Mouse (Mus musculus): ENCODE measurements around the gene Clasrp.

Gene Clasrp

GRCm38 (mm10) chr7:19563884-19564283 is 40.4 kb downstream of the Clasrp start:
- no peak for DNase-seq (ENCODE audit: low read depth)

- no peak for DNase-seq (ENCODE audit: low read depth)
Measured at GRCm38 (mm10) chr7:19562643-19563410, 41.5 kb downstream of the Clasrp start, which contains the start of gene Ppp1r37. Gene Ppp1r37 (minus strand): TSS chr7:19563076.

- peak; percentile 69 for DNase-seq (ENCODE audit: low read depth)
Measured at GRCm38 (mm10) chr7:19561765-19562642, 42.3 kb downstream of the Clasrp start.

- no peak for DNase-seq (ENCODE audit: low read depth)
Measured at GRCm38 (mm10) chr7:19561431-19561764, 42.9 kb downstream of the Clasrp start.

GRCm38 (mm10) chr7:19560491-19561260 is 43.6 kb downstream of the Clasrp start:
- no peak for DNase-seq (ENCODE audit: low read depth)

- DNase-seq (ENCODE audit: low read depth): no peak
Measured at GRCm38 (mm10) chr7:19558965-19559364, 45.3 kb downstream of the Clasrp start.

GRCm38 (mm10) chr7:19557982-19558900 is 46.0 kb downstream of the Clasrp start:
- DNase-seq (ENCODE audit: low read depth): no peak

GRCm38 (mm10) chr7:19557086-19557485 is 47.2 kb downstream of the Clasrp start:
- DNase-seq (ENCODE audit: low read depth): no peak

DNA sequence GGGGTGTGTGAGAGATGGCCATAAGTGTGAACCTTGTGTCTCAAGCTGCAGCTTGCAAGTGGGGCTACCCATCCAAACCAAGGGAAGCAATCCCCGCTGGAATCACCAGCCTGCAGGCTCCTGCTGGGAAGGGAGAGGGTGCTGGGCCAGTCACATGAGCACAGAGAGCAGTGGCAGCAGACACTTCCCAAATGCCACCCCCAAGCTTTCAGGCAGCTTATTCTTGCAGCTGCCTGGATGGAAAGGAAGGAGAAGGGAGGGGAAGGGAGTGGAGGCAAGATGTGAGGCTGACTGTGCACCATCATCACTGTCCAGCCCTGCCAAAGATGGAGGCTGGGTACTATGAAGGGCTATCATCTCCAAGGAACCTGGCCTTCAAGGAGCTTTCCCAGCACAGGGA is 50.1 kb downstream of the Clasrp start:
- no peak for DNase-seq (ENCODE audit: low read depth)

DNA sequence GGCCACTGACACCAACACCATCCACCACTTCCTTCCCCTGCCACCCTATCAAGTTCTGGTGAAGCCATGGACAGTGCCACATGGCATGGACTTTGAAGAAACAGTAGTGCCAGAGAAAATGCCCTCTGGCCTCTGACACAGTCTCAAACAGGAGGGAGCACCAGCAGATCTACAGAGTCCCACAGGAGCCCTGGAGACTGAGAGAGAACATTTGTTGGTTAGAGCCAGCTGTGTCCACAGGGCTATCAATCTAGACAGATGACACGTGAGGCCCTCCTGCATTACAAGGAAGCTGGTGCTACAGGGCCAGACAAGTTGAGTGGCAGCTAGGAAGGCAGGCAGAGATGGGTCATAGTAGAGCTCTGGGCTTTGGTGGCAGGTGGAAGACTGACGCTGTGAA is 51.8 kb downstream of the Clasrp start:
- DNase-seq (ENCODE audit: low read depth): no peak

DNA sequence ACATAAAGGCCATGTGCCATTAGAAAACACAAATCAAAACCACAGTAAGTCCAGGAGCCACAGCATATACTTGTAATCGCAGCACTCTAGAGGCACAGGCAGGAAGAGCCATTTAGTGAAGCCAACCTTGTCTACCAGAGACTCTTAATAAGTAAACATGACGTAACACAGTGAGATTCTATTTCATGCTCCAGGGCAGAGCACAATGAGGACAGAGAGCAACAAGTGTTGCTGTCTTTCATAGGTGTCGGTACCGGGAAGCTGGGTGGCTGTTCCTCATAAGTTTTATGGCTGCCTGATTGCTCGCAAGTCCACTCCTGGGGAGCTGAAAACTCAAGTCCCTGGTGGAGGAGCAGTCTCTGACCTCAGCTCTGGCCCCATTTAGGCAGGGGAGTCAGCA is 52.7 kb downstream of the Clasrp start:
- no peak for DNase-seq (ENCODE audit: low read depth)

GRCm38 (mm10) chr7:19549394-19549793 is 54.9 kb downstream of the Clasrp start:
- no peak for DNase-seq (ENCODE audit: low read depth)

DNA sequence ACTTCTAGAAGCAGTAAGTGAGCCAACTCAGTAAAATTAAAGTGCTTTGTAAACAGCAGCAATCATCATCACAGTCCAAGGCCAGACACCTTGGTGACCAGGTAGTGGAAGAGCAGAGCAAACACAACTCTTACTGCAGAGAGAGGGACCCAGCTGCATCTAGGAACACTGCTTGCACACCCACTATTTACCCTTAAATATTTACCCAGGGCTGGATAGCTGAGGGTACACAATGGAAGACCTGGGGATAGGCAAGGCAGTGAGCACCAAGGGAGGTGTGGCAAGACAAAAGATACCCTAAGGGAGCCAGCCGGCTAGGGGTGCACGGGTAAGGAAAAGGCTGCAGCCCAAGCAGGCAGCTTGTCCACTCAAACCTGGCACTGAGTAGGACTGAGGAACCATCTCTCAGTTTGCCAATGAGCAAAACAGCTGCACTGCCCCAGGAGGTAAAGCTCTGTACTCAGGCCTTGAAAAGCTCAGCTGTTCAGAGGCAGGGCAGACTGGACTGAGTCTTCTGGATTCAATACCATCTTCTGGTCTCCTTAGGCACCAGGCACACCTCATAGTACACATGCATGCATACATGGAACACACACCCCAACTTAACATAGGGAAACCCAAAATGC is 56.8 kb downstream of the Clasrp start:
- DNase-seq (ENCODE audit: low read depth): no peak

DNA sequence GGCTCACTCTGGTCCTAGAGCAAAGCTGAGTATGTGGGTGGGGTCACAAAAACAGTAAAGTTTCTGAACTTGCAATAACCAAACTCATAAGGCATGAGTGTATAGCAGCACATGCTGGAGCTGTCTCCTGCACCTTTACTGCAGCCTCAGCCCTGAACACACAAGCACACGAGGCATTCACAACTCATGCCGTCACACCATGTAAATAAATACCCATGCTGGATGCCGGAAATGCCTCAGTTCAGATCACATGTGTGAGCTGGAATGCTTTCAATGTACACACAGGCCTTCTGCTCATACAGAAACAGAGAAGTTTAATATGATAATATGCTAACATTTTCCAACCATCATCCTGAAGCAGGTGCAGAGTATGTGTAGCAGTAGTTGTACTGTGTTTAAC is 58.3 kb downstream of the Clasrp start:
- no peak for DNase-seq (ENCODE audit: low read depth)

DNA sequence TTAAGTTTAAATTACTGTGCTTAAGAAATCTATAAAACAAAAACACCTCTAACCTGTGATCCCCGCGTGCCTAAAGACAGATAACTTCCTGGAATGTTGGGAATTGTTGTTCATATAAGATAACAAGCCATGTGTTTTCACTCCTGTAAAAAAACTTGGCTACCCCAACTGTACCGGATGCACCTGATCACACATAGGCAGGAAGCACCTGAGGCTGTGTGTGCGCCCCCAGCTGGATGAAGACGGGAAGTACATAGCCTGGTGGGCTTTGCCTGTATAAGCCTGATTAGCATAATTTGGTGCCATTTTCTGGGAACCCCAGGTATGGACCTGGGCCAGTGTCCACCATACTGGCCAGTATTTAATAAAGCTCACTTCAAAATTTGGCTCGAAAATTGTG is 60.7 kb downstream of the Clasrp start:
- no peak for DNase-seq (ENCODE audit: low read depth)

GRCm38 (mm10) chr7:19542155-19542691 is 62.1 kb downstream of the Clasrp start:
- DNase-seq (ENCODE audit: low read depth): no peak

- DNase-seq (ENCODE audit: low read depth): no peak
Measured at GRCm38 (mm10) chr7:19541681-19542154, 62.6 kb downstream of the Clasrp start.

GRCm38 (mm10) chr7:19540771-19541566 is 63.3 kb downstream of the Clasrp start:
- no peak for DNase-seq (ENCODE audit: low read depth)

- DNase-seq (ENCODE audit: low read depth): no peak
Measured at GRCm38 (mm10) chr7:19534676-19535075, 69.6 kb downstream of the Clasrp start.

GRCm38 (mm10) chr7:19532240-19532639 is 72.0 kb downstream of the Clasrp start:
- DNase-seq (ENCODE audit: low read depth): no peak

Data from fibroblast of lung, adult 2 months (primary cell).